Mouse (Mus musculus) c-Kit-negative CD71-positive TER-119-positive erythroid progenitor cells, embryonic 14.5 days (primary cell): Measurements from ENCODE around the gene Aldh18a1.

Experiments used
- DNase-seq: peaks from one replicate; pipeline ENCODE4 v3.0.0-alpha.2; 2013; ENCODE audit warnings: low read depth, low spot score

The Aldh18a1 gene

DNA sequence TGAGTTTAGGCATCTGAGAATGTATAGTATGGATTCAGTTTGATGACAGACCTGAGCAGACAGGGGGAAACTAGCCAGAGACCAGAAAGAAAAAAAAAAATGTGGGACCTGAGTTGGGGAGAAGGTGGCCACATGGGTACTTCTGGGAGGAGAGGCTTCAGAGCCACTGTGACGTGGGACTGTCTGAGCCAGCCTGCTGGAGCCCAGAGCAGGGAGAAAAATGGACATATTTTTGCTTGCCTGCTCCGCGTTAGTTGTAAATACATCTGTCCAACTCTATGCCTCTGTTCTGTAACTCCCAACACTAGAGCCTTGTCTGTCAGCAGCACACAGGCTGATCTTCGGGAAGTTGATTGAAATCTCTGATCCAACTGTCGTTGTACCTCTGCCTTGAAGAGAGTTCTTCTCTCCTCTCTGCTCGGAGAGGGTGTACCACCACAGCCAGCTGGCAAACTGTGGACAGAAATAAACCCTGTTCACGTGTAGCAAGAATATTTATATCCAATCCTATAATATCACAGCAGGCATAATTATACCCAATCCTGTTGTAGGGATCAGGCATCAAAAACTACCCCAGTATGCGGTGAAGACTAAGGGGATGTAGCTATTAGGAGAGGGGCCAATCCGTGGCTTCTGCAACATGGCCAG, 61.8 kb downstream of the Aldh18a1 start:
- no peak for DNase-seq

DNA sequence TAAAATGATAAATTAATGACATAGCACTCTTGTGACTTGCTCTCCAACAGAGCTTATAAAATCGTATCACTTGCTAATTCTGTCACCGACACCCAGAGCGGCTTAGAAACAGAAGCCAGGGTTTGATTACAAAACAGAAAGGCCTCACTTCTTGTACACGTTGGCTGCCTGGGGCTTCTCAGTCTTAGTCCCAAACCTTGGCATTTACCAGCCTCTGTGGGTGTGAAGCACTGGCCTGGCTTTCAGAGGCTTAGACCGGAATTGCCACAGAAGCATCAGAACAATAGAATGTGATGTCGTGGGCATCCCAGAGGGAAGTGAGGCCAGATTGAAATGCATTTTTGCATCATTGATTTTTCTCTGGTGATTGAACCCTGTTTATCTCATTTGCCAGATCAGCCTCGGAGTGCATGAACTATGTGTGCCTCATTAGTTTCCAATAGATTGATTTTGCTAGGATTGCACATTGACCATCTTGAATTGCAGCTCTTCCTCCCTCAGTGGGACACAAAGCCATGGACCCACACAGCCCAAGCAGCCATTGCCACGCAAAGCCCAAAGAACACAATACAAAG, 64.7 kb downstream of the Aldh18a1 start:
- no peak for DNase-seq

- no peak for DNase-seq
These were observed 67.9 kb downstream of the Aldh18a1 start for GRCm38 (mm10) chr19:40520403-40520802.

GRCm38 (mm10) chr19:40518706-40519105, 69.6 kb downstream of the Aldh18a1 start:
- DNase-seq, result no peak

DNA sequence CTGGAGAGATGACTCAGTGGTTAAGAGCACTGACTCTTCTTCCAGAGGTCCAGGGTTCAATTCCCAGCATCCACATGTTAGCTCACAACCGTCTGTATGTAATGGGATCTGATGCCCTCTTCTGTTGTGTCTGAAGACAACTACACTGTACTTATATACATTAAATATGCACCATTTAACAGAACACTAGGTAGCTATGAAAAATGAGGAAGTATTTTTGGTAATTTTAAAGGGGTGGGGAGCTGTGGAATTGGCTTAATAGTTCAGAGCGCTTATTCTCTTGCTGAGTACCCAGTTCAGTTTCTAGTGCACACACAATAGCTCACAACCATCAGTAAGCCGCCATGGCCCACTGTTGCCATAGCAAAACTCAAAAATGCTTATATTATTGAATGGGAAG, 72.7 kb downstream of the Aldh18a1 start:
- no peak for DNase-seq

- DNase-seq, result no peak
These were observed 73.9 kb downstream of the Aldh18a1 start for GRCm38 (mm10) chr19:40514376-40514775.

DNA sequence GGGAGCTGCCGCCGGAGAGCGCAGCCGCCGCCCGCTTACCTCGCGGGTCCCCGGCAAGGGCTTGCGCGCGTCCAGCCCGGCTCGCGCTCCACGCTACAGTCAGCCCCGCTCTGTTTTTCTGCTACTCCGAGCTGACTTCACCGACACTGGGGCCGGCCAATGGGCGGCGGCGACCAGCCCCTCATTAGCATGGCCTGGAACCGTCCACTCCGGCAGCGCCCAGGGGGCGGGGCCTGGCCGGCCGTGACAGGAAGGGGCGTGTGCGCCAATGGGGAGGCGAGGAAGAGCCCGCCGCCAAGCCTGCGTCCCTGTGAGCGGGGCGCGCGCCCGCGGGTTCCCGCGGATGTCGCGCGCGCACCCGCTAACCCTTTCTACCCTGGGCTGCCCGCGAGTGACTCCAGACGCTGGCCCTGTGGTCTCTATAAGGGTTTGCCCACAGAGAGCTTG, 74.6 kb downstream of the Aldh18a1 start, which contains the start of gene Sorbs1:
Gene Sorbs1 (minus strand): TSS at position 148 of the 447 bp plus-strand sequence.
- peak; percentile 97 for DNase-seq

- peak; percentile 36 for DNase-seq
These were observed 75.5 kb downstream of the Aldh18a1 start for GRCm38 (mm10) chr19:40512500-40513421.

- DNase-seq, result peak; percentile 67
These were observed 76.5 kb downstream of the Aldh18a1 start for GRCm38 (mm10) chr19:40511679-40512309.

GRCm38 (mm10) chr19:40511100-40511439, 77.2 kb downstream of the Aldh18a1 start:
- no peak for DNase-seq

GRCm38 (mm10) chr19:40510387-40511099, 77.7 kb downstream of the Aldh18a1 start:
- no peak for DNase-seq

DNA sequence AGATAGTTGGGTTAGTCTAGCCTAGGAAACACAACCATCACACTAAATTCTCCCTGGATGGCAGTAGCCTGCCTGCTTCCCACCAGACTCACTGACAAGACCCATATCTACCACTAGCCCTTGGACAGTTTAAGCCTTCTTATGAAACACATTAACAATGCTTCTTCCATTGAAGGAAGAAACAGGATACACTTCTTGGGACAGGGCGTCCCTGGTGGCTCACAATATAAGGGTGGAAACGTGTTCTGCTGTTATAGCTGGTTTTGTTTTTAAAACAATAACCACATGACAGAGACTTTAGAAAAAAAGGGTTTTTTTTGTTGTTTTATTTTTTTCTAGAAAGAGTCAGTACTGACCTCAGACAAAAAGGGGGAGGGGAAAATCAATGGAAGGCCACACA, 79.0 kb downstream of the Aldh18a1 start:
- DNase-seq, result no peak

DNA sequence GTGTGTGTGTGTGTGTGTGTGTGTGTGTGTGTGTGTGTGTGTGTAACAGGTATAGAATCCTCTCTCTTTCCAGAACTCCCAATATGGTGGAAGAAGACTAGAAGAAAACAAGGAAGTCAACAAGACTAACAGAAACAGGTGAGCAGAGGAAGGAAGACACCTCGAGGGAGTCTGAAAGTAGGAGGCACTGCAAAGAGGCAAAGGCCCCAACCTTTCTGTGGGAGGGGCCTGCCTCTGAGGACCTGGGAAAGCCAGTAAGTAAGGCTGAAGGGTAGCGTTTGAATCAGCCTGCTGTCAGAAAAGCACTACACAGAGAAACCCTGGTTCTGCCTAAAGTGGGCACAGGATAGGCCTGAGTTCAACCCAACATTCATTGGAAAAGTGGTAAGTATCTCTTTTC, 79.4 kb downstream of the Aldh18a1 start:
- DNase-seq, result no peak

- DNase-seq, result no peak
These were observed 81.3 kb downstream of the Aldh18a1 start for GRCm38 (mm10) chr19:40506965-40507364.

GRCm38 (mm10) chr19:40504336-40504735, 83.9 kb downstream of the Aldh18a1 start:
- no peak for DNase-seq
